Mouse (Mus musculus) c-Kit-positive CD71-positive TER-119-positive erythroid progenitor cells, embryonic 14.5 days (primary cell): ENCODE measurements around the gene Ccdc126.

Experiments used
- DNase-seq: peaks from one replicate; pipeline ENCODE4 v3.0.0-alpha.2; 2013; ENCODE audit warnings: low spot score

Ccdc126 gene

DNA sequence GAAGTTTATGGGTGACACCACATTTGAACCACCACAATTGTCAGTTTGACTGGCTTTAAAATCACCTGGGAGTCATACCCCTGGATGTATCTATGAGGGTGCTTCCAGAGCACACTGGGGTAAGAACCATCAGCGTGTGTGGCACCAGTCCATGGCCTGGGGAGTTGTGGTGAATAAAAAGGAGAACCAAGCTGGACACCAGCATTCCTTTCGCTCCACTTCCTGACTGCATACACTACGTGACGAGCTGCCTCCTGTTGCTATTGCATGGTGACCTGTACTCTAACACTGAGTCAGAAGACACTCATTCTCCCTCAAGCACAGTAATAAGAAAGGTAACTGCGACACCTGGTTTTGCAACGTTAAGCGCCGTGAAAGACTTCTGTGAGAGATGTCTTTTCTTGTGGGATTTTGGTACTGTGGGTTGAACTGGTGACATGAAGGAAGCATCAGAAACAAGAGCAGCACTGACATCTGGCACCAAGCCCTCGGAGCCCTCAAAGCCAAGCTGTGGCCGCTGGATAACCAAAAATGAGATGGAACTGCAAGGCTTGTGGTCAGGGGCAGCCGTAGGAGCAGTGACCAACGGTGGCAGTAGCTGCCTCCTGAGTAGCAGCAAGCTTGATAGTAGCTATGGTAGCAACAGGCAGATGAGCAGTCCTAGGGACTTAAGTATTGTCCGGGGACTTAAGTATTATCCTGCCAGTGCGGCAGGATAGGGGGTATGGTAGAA is 24.8 kb downstream of the Ccdc126 start:
- DNase-seq, result no peak

DNA sequence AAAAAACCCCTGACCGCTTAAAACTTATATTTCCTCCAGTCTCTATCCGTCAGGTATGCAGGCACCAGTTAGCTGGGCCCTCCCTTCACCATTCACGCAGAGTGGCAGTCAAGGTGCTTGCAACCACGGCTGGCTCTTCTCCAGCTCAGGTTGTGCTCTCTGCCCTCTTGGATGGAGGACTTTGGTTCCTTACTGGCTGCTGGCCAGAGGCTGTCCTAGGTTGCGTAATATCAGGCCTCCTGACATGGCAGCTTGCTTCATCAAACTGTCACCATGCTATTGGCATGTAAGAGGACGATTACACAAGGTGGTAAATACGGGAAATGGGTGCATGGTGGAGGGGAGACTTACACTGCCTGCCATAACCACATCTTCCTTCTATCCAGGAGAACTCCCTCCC is 30.8 kb downstream of the Ccdc126 start:
- no peak for DNase-seq

DNA sequence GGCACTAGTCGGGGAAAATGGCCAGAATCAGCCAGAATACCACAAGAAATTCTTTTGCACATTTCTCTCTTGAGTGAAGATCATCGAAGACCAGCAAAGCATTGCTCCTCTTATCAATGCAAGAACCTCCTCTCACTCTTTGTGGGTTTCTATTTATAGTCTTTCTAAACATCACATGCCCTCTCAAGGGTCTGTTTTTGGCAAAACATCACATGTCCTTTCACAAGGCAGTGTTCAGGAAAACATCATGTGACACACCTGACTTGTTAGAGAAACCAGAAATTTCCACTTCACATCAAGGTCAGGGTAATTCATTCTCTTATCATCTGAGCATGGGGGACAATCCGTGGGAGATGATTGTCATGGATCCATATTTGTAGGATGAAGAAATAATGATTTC is 35.5 kb downstream of the Ccdc126 start:
- DNase-seq, result no peak

DNA sequence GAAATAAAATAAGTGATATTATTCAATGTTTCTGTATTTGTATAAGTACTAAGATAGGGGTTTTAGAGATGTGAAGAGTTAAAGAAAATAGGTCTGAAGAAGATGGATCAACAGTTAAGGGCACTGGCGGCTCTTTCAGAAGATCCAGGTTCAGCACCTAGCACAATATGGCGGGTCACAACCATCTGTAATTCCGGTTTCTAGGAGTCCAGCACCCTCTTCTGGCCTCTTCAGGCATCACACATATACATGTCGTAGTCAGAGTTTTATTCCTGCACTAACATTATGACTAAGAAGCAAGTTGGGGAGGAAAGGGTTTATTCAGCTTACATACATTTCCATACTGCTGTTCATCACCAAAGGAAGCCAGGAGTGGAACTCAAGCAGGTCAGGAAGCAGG is 36.1 kb downstream of the Ccdc126 start:
- DNase-seq, result no peak

DNA sequence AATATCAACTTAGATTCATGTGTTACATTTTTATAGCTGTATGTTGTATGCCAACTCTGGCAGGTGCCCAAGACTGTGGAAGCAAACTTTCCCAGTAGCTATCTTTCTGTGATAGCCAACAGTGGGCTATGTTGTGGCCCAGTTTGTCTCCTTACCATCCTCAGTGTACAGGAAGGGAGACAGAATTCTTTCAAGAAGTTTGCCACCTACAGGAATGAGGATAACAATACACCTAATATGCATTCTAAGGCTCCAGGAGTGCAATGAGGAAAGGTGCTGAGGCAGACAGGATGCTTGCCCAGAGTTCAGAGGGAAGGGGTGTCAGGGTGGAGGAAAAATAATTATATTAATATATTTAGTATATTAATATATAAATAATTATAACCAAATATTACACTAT is 41.3 kb downstream of the Ccdc126 start:
- no peak for DNase-seq

DNA sequence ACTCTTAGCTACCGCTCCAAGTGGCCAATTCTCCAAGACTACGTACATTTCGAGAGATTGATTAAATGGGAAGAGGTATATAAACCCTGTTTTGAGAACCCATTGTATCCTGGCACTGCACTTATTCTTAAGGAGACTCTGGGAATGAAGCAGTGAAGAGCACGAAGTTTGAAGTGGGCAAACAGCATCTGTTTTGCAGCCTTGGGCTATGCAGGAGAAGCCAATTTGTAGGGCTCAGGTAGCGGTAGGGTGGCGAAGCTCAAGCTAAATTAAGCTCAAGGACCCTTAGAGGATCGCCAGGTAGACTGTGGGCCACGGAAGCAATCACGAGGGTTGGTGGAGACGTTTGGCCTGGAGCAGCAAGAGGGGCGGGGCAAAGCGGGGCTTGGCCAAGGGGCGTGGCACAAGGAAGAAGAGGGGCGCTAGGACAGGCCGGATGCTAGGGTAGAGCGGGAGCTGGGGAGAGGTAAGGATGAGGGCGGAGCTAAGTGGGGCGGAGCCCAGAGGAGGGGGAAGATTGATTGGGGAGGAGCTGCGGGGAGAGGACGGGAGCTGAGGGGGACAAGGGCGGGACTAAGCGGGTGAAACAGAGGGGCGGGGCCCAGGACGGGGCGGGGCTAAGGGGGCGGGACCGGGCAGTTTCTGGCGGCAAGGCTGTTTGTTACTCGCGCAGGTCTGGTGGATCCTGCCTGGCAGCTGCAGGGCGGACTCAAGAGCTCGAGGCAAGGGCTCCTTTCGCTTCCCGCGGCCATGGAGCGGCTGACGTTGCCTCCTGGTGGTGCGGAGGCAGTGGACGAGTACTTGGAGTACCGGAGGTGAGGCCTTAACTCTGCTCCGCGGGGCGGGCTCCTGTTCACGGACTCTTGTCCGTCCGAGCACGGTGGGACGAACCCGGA is 48.3 kb downstream of the Ccdc126 start, which contains the start of gene Fam221a:
Gene Fam221a (plus strand): TSS at position 581 of the 896 bp plus-strand sequence.
- DNase-seq, result peak; percentile 85

DNA sequence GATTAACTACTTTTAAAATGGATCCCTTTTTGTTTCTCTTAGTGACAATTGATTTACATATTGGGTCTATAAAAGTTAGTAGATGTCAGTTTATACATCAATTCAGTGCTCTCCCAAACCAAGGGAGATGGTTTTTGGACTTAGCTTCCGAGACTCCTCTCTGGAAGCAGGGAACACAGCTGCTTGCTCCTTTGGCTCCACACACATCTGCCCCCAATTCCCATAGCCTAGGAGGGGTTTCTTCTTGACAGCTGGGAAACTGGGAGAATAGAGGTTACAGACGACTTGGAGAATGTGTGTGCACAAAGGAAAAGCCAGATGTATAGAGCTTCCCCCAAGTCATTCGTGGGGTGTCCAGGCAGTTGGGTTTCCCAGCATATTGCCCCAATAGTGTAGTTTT is 49.1 kb downstream of the Ccdc126 start:
- DNase-seq, result no peak

DNA sequence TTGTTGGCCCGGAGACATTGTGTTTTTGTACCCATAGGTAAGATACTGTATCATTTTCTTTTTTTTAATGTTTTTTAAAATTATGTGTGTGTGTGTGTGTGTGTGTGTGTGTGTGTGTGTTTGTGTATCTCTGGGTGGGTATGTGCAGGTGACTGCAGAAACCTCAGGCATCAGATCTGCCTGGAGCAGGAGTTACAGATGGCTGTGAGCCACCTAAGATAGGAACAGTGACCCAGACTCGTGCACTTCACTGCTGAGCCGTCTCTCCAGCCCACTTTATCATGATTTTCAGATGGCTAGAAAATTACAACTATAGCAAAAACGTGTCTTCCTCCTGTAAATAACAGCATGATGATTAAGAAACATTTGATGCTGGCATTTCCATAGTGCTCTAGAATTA is 53.6 kb downstream of the Ccdc126 start:
- no peak for DNase-seq

DNA sequence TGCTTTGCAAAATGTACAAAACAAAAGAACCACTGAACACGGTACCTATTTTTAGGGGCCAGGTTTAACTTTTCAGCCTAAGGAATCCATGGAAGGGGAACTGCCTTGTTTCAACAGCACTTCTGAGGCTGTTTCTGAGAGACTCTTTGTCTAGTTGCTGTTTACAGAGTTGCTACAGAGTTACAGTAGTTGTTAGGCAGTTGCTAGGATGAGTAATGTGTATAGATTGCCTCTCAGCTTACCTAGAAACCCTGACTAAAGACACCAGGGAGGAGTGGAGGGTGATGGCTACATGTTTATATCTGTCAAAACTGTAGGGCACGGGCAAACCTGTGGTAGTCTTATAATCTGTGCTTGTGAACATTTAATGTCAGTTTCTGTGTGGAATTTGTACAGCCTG is 54.9 kb downstream of the Ccdc126 start:
- DNase-seq, result no peak

DNA sequence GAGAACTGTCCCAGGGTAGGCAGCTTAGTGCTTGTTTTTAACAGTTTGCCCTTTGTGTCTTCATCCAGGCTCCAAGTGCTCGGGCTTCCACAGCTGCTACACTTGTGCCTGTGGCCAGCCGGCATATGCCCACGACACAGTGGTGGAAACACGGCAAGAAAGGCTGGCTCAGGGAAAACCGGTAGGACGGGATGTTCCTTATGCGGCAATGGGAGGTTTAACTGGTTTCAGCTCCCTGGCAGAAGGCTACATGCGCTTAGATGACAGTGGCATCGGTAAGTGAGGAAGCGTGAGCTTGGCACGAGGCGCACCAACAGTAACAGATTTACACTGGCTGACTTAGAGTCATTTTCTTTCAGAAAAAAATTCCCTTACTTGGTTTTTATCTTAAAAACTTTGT is 59.3 kb downstream of the Ccdc126 start:
- no peak for DNase-seq
